Mouse (Mus musculus): Measurements from ENCODE around the gene Olfr173.

DNA sequence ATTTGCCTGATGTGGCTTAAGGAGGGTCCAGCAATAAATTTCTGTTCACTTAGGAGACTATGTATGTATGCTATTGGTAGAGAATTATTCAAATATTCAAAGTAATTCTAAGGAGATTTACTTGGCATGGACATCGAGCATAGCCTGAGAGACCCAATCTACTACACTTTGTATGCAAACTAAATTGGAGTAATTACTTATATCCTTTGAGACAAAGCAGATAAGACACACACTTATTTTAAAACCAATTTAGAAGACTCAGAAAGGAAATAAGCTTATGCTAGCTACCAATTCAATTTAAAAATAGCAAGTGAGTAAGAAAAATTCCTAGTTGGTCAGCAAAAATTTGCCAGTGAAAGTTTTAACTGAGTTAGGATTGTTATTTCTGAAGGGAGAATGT, 37.0 kb downstream of the Olfr173 start, which contains the start of gene Olfr172:
- TF ChIP-seq POLR2A (IDR thresholded peaks at IDR 0.05; ENCODE audit: control insufficient read depth, low read depth, low read length) (no peak), CTCF (IDR thresholded peaks at IDR 0.05; ENCODE audit: control insufficient read depth, insufficient read depth, insufficient replicate concordance, low read depth, low read length) (no peak)
